Mouse (Mus musculus) myocyte (in vitro differentiated cells): ENCODE measurements around the gene Samd8. TPM values are rescaled to one million over a fixed set of nuclear protein-coding genes. Genes with fewer than 3 reads are reported as not detected.

Experiments used
- H3K27me3 ChIP-seq: one replicate; pipeline ENCODE4 v1.6.1; 2011; ENCODE audit not compliant: control insufficient read depth, insufficient read depth, insufficient read length
- H3K36me3 ChIP-seq: one replicate; pipeline ENCODE4 v1.6.1; 2011; ENCODE audit not compliant: control insufficient read depth, insufficient read depth
- H3K4me2 ChIP-seq: one replicate; pipeline ENCODE4 v1.6.1; 2011; ENCODE audit warnings: low read depth, control low read depth
- H3K4me3 ChIP-seq: one replicate; pipeline ENCODE4 v1.5.1; 2011; ENCODE audit warnings: mild to moderate bottlenecking, control low read depth, moderate library complexity
- H3K79me2 ChIP-seq: one replicate; pipeline ENCODE4 v1.6.1; 2011; ENCODE audit not compliant: control insufficient read depth, insufficient read depth
- H3ac ChIP-seq: one replicate; pipeline ENCODE4 v1.6.1; 2011; ENCODE audit not compliant: control insufficient read depth, insufficient read length
- CEBPB ChIP-seq: IDR thresholded peaks from 2 replicates; pipeline ENCODE4 v1.6.1; 2011; ENCODE audit warnings: mild to moderate bottlenecking, moderate library complexity; ENCODE audit not compliant: poor library complexity, insufficient read depth, severe bottlenecking
- E2F4 ChIP-seq: IDR thresholded peaks from one replicate; pipeline ENCODE4 v1.6.1; 2011; ENCODE audit warnings: mild to moderate bottlenecking, control low read depth, moderate library complexity; ENCODE audit not compliant: insufficient read depth
- MAX ChIP-seq: IDR thresholded peaks from one replicate; pipeline ENCODE4 v1.6.1; 2011; ENCODE audit warnings: low read depth, mild to moderate bottlenecking, control low read depth
- MYOD1 ChIP-seq, 3 experiments: IDR thresholded peaks; one replicate each; pipeline ENCODE4 v1.6.1; 2011; ENCODE audit warnings: control low read depth in 2 of 3, low read depth in 2 of 3, mild to moderate bottlenecking in 2 of 3, moderate library complexity in 1 of 3; ENCODE audit not compliant: insufficient read length in 2 of 3, control insufficient read depth in 1 of 3
- MYOG ChIP-seq, 3 experiments: IDR thresholded peaks; one replicate each; pipeline ENCODE4 v1.6.1; 2011; ENCODE audit warnings: control low read depth in 2 of 3, low read depth in 2 of 3, mild to moderate bottlenecking in 2 of 3; ENCODE audit not compliant: insufficient read length in 2 of 3, control insufficient read depth in 1 of 3, insufficient read depth in 1 of 3
- POLR2A ChIP-seq: IDR thresholded peaks from one replicate; pipeline ENCODE4 v1.6.1; 2011; ENCODE audit warnings: low read depth, mild to moderate bottlenecking, control low read depth, moderate library complexity; ENCODE audit not compliant: insufficient read length
- POLR2AphosphoS2 ChIP-seq: IDR thresholded peaks from one replicate; pipeline ENCODE4 v1.6.1; 2011; ENCODE audit warnings: low read depth, control low read depth; ENCODE audit not compliant: insufficient read length
- REST ChIP-seq: IDR thresholded peaks from one replicate; pipeline ENCODE4 v1.6.1; 2011; ENCODE audit warnings: mild to moderate bottlenecking, control low read depth, moderate library complexity; ENCODE audit not compliant: insufficient read depth, insufficient read length
- SRF ChIP-seq: IDR thresholded peaks from one replicate; pipeline ENCODE4 v1.6.1; 2011; ENCODE audit warnings: low read depth; ENCODE audit not compliant: control insufficient read depth, insufficient read length
- TCF12 ChIP-seq: IDR thresholded peaks from one replicate; pipeline ENCODE4 v1.6.1; 2011; ENCODE audit warnings: mild to moderate bottlenecking, control low read depth; ENCODE audit not compliant: poor library complexity, insufficient read depth, severe bottlenecking
- TCF3 ChIP-seq: IDR thresholded peaks from one replicate; pipeline ENCODE4 v1.6.1; 2011; ENCODE audit warnings: low read depth, control low read depth; ENCODE audit not compliant: insufficient read length
- USF1 ChIP-seq: IDR thresholded peaks from one replicate; pipeline ENCODE4 v1.6.1; 2011; ENCODE audit warnings: low read depth, mild to moderate bottlenecking, control low read depth, moderate library complexity
- polyA plus RNA-seq: library from polyadenylated mRNA; unstranded; fragments of >200 nt; fragmentation: generic; extraction: Trizol; gene quantifications from one replicate; pipeline ENCODE4 v1.2.1, GENCODE M21; 2012; ENCODE audit warnings: missing spikeins

The Samd8 gene
- polyA plus RNA-seq, 1 experiment, result 27.8 TPM

DNA sequence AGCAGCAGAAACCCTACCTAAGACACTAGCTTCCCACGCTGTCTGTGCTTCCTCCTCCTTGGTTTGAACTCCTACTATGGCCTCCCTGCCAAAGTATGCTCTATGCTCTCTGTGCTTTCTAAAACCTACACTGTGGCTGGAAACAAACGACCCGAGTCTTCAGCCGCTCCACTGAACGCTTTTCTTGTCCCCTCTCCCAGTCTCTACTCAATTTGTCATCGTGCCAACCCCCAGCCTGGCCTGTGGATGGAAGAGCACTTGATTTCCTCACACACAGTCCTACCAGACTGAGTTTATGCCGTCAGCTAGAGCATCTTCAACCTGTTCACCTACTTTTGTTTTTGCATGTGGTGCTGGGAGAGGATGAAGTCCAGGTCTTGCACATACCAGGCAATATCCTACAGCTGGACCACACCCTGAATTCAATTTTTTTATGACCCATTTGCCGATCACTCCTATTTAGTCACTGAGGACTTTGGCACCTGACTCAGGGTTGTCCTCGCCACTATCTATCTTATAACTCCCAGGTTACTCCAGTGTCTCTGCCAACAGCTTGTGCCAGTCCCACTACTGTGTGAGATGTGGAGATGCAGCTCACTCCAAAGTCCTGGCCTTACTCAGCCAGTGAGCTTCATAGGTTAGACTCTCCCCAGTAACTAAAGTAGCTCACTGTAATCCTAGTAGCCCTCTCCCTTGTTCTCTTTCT is 75.6 kb downstream of the Samd8 start:
- no peak for TF ChIP-seq POLR2A
- TF ChIP-seq TCF3, result no peak
- TF ChIP-seq MAX, result no peak
- TF ChIP-seq POLR2AphosphoS2, result no peak
- no peak for TF ChIP-seq TCF12
- no peak for TF ChIP-seq MYOG (IDR thresholded peaks at IDR 0.05; ENCODE audit: control insufficient read depth in 1 of 3, insufficient read depth in 1 of 3, insufficient read length in 2 of 3, low read depth in 2 of 3)
- TF ChIP-seq SRF, result no peak
- no peak for TF ChIP-seq MYOD1 (IDR thresholded peaks at IDR 0.05; ENCODE audit: control insufficient read depth in 1 of 3, insufficient read length in 2 of 3, low read depth in 2 of 3)
- Histone ChIP-seq H3K27me3 (no peaks in the 10 kb centered on the region), H3ac (no peak overlapping the region), H3K79me2 (no peaks in the 10 kb centered on the region), H3K36me3 (no peaks in the 10 kb centered on the region), H3K4me3 (no peak overlapping the region), H3K4me2 (no peak overlapping the region)

DNA sequence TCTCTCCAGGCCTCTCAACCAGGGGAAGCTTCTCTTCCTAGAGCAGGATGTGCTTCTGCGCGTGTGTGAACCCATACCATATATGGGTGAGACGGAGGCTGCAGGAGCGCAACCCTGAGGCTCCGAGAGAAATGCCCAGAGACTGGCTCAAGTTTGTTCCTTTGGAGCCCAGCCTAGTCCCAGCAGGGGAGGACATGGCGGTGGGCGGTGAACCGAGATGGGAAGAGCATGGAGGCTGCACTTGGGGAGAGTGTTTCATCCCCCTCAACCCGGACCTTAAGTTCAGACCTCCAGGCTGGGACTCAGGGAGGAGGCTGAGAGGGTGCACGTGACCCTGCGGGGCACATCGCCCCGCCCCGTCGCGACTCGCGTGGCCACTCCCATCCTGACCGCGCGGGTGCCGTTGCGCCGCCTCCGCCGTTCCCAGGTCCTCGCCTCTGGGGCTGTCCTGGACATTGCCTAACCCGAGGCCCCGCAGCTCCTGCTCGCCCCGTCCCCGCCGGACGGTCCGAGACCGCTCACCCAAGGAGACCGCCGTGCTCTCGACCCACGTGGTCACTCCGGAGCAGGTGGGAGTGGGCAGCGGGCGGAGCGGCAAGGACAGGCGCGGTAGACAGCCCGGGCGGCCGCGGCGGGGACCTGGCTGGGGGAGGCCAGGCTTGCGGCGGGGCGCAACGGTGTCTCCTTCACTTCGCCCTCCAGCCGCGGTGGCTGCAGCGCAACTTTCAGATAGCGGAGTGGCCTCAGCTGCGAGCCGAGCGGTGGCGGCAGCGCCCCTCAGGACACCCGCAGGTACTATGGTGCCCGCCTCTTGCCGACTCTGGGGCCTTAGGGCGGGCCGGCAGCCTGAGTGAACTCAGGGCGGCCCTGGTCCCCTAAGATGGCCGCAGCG is 80.8 kb downstream of the Samd8 start:
- peaks cover 25% of the 10 kb centered on the region for H3K36me3 ChIP-seq
- peak overlapping the region; percentile 90 for H3K4me2 ChIP-seq
- TF ChIP-seq REST, result peak; percentile 26
- TF ChIP-seq TCF12, result no peak
- TF ChIP-seq SRF, result peak; percentile 98
- TF ChIP-seq USF1, result peak; percentile 91
- peak in 1 of 3 experiments; percentile 29 for TF ChIP-seq MYOD1 (IDR thresholded peaks at IDR 0.05; ENCODE audit: control insufficient read depth in 1 of 3, insufficient read length in 2 of 3, low read depth in 2 of 3)
- peak; percentile 98 for TF ChIP-seq MAX
- TF ChIP-seq E2F4, result no peak
- TF ChIP-seq CEBPB, result no peak
- TF ChIP-seq POLR2A, result peak; percentile 87
- TF ChIP-seq MYOG (IDR thresholded peaks at IDR 0.05; ENCODE audit: control insufficient read depth in 1 of 3, insufficient read depth in 1 of 3, insufficient read length in 2 of 3, low read depth in 2 of 3), result peak in 2 of 3 experiments; percentile 3 to 21
- TF ChIP-seq POLR2AphosphoS2, result peak; percentile 95
- TF ChIP-seq TCF3, result no peak
- H3K4me3 ChIP-seq, result peak overlapping the region; percentile 98
- peaks cover 47% of the 10 kb centered on the region for H3K79me2 ChIP-seq
- H3K27me3 ChIP-seq, result no peaks in the 10 kb centered on the region
- H3ac ChIP-seq, result peak overlapping the region; percentile 72

DNA sequence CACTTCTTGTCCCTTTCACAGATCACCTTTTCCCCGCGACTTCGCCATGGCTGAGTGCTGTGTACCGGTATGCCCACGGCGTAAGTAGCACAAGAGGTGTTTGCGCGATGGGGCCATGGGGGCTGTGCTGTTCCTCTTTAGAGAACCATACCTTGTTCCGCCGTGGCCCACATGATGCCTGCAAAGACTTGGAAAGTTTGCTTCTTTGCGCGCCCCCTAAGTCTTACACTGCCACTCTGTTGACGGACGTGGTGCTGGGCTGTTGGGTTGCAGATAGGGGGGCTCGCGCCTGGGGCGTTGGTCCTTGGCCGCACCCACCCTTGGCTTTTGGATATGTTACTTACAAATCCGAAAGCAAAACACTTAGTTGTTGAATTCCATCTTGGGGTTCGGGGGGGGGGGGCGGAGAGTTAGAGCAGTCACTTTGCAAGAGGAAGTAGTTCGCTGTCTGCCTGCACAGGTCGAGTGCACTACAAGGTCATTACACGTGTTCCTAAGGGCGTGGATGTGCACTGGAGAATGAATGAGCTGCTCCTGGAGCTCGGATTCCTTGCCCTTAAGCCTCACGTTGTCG is 81.6 kb downstream of the Samd8 start:
- H3K4me3 ChIP-seq, result peak overlapping the region; percentile 98
- TF ChIP-seq TCF3, result no peak
- TF ChIP-seq USF1, result no peak
- peaks cover 54% of the 10 kb centered on the region for H3K79me2 ChIP-seq
- H3K4me2 ChIP-seq, result peak overlapping the region; percentile 95
- peaks cover 29% of the 10 kb centered on the region for H3K36me3 ChIP-seq
- no peaks in the 10 kb centered on the region for H3K27me3 ChIP-seq
- H3ac ChIP-seq, result peak overlapping the region; percentile 72

DNA sequence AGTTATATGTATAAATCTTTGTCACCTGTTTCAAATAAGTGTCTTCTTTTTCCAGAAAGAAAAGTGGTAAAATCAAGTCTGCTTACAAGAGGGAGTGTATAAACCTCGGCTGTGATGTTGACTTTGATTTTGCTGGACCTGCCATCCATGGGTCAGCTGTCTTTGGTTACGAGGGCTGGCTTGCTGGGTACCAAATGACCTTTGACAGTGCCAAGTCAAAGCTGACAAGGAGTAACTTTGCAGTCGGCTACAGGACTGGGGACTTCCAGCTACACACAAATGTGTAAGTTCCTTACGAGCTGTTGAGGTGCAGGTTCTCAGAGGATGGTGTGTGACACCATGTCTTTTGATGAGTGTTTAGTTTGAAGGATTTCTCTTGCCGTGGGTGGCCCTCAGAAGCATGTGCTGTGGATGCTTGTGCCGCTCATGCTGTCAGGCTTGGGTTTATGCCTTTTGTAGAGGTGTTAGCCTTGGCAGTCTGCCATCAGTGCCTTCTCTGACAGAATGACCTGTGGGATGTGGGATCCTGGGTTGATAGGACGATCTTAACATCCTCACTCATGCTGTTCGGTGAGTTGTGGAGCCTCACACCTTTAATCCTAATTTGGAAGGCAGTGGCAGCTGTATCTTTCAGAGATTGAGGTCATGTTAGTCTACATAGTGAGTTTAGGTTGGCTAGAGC is 88.1 kb downstream of the Samd8 start:
- Histone ChIP-seq H3K4me2 (no peak overlapping the region), H3K4me3 (no peak overlapping the region), H3K36me3 (peaks cover 72% of the 10 kb centered on the region), H3K79me2 (peaks cover 60% of the 10 kb centered on the region), H3K27me3 (no peaks in the 10 kb centered on the region), H3ac (no peak overlapping the region)
- TF ChIP-seq POLR2A (peak; percentile 15), USF1 (no peak)
